Mouse (Mus musculus): Measurements from ENCODE around the gene Ttk.

The Ttk gene

GRCm38 (mm10) chr9:83833811-83834747 lies at the start of gene Ttk:
Gene Ttk (plus strand): TSS chr9:83834689.
- peak; percentile 85 to 88 for DNase-seq (ENCODE audit: low read depth in 2 of 2, low spot score in 2 of 2)

GRCm38 (mm10) chr9:83785501-83785900 lies 49.0 kb upstream of the Ttk start:
- DNase-seq (ENCODE audit: low read depth in 2 of 2, low spot score in 2 of 2) = no peak

- DNase-seq (ENCODE audit: low read depth in 2 of 2, low spot score in 2 of 2) = no peak
These were observed 45.2 kb upstream of the Ttk start for GRCm38 (mm10) chr9:83789326-83789725.

- no peak for DNase-seq (ENCODE audit: low read depth in 2 of 2, low spot score in 2 of 2)
These were observed 37.6 kb upstream of the Ttk start for GRCm38 (mm10) chr9:83796875-83797274.

GRCm38 (mm10) chr9:83797898-83798297 lies 36.6 kb upstream of the Ttk start:
- DNase-seq (ENCODE audit: low read depth in 2 of 2, low spot score in 2 of 2) = no peak

- no peak for DNase-seq (ENCODE audit: low read depth in 2 of 2, low spot score in 2 of 2)
These were observed 30.1 kb upstream of the Ttk start for GRCm38 (mm10) chr9:83804341-83804740.

GRCm38 (mm10) chr9:83805164-83805976 lies 29.1 kb upstream of the Ttk start:
- no peak for DNase-seq (ENCODE audit: low read depth in 2 of 2, low spot score in 2 of 2)

GRCm38 (mm10) chr9:83805977-83806815 lies 28.3 kb upstream of the Ttk start, which contains the start of gene Elovl4:
Gene Elovl4 (minus strand): TSS chr9:83806277.
- peak; percentile 5 for DNase-seq (ENCODE audit: low read depth in 2 of 2, low spot score in 2 of 2)

GRCm38 (mm10) chr9:83807562-83807961 lies 26.9 kb upstream of the Ttk start:
- peak in 1 of 2 experiments; percentile 28 for DNase-seq (ENCODE audit: low read depth in 2 of 2, low spot score in 2 of 2)

GRCm38 (mm10) chr9:83819188-83819587 lies 15.3 kb upstream of the Ttk start:
- DNase-seq (ENCODE audit: low read depth in 2 of 2, low spot score in 2 of 2) = no peak

GRCm38 (mm10) chr9:83820976-83821375 lies 13.5 kb upstream of the Ttk start:
- DNase-seq (ENCODE audit: low read depth in 2 of 2, low spot score in 2 of 2) = no peak

GRCm38 (mm10) chr9:83822925-83823324 lies 11.6 kb upstream of the Ttk start:
- no peak for DNase-seq (ENCODE audit: low read depth in 2 of 2, low spot score in 2 of 2)

GRCm38 (mm10) chr9:83829896-83830295 lies 4.6 kb upstream of the Ttk start:
- DNase-seq (ENCODE audit: low read depth in 2 of 2, low spot score in 2 of 2) = peak in 1 of 2 experiments; percentile 14

- no peak for DNase-seq (ENCODE audit: low read depth in 2 of 2, low spot score in 2 of 2)
These were observed 3.3 kb upstream of the Ttk start for GRCm38 (mm10) chr9:83831152-83831551.

- no peak for DNase-seq (ENCODE audit: low read depth in 2 of 2, low spot score in 2 of 2)
These were observed 342 bp downstream of the Ttk start for GRCm38 (mm10) chr9:83834748-83835313.

GRCm38 (mm10) chr9:83852464-83852863 lies 18.0 kb downstream of the Ttk start:
- no peak for DNase-seq (ENCODE audit: low read depth in 2 of 2, low spot score in 2 of 2)

GRCm38 (mm10) chr9:83865165-83865564 lies 30.7 kb downstream of the Ttk start:
- no peak for DNase-seq (ENCODE audit: low read depth in 2 of 2, low spot score in 2 of 2)

- no peak for DNase-seq (ENCODE audit: low read depth in 2 of 2, low spot score in 2 of 2)
These were observed 47.7 kb downstream of the Ttk start for GRCm38 (mm10) chr9:83882191-83882590.

GRCm38 (mm10) chr9:83886149-83886548 lies 51.7 kb downstream of the Ttk start:
- DNase-seq (ENCODE audit: low read depth in 2 of 2, low spot score in 2 of 2) = no peak

GRCm38 (mm10) chr9:83888214-83888613 lies 53.7 kb downstream of the Ttk start:
- DNase-seq (ENCODE audit: low read depth in 2 of 2, low spot score in 2 of 2) = no peak

GRCm38 (mm10) chr9:83893073-83893472 lies 58.6 kb downstream of the Ttk start:
- no peak for DNase-seq (ENCODE audit: low read depth in 2 of 2, low spot score in 2 of 2)
